Mouse (Mus musculus): ENCODE results near the gene Olfr102. TPM values are rescaled to one million over a fixed set of nuclear protein-coding genes. Genes with fewer than 3 reads are reported as not detected.

The Olfr102 gene
- total RNA-seq (2021), result not detected
- not detected in 2 replicates for polyA plus RNA-seq (2012; rRNA removed)
- long read RNA-seq, result 0 reads

- intact Hi-C loops (cut with DNase I), result no loop called here
Observed at GRCm38 (mm10) chr17:37316954-37317353, at the start of gene Olfr102. Gene Olfr102 (minus strand): TSS chr17:37317054.

GRCm38 (mm10) chr17:37359282-37359681 lies 42.4 kb upstream of the Olfr102 start, which contains the start of gene Olfr104-ps:
Gene Olfr104-ps (plus strand): TSS chr17:37359582.
- Histone ChIP-seq H3K79me2 (replicated peaks; ENCODE audit: control insufficient read depth, insufficient read depth, low read length) (no peaks in the 10 kb centered on the region), H3K4me1 (ENCODE audit: control insufficient read depth, insufficient read depth, low read length) (no peaks in the 10 kb centered on the region), H3K9ac (ENCODE audit: low read depth, low read length) (no peak within 1 kb of the TSS), H3K36me3 (ENCODE audit: control insufficient read depth, insufficient read depth, low read length) (no peaks in the 10 kb centered on the region), H3K4me3 (no peak within 1 kb of the TSS), H3K27ac (no peak within 1 kb of the TSS), H3K27me3 (ENCODE audit: control insufficient read depth, insufficient read depth, low read length) (no peaks in the 10 kb centered on the region)
- intact Hi-C loops (cut with DNase I), result no loop called here
- TF ChIP-seq POLR2A (IDR thresholded peaks at IDR 0.05; ENCODE audit: insufficient read depth, low read depth, low read length) (no peak), EP300 (IDR thresholded peaks at IDR 0.05; ENCODE audit: insufficient read depth, low read depth, low read length) (no peak), CTCF (IDR thresholded peaks at IDR 0.05) (no peak)
- no peak for DNase-seq

More at GRCm38 (mm10) chr17:37316954-37317353, at the start of gene Olfr102:
- DNase-seq, result no peak
- Histone ChIP-seq H3K9ac (ENCODE audit: low read depth, low read length) (no peak within 1 kb of the TSS), H3K4me1 (ENCODE audit: control insufficient read depth, insufficient read depth, low read length) (no peaks in the 10 kb centered on the region), H3K36me3 (ENCODE audit: control insufficient read depth, insufficient read depth, low read length) (no peaks in the 10 kb centered on the region), H3K4me3 (no peak within 1 kb of the TSS), H3K27ac (no peak within 1 kb of the TSS), H3K27me3 (ENCODE audit: control insufficient read depth, insufficient read depth, low read length) (no peaks in the 10 kb centered on the region), H3K79me2 (replicated peaks; ENCODE audit: control insufficient read depth, insufficient read depth, low read length) (no peaks in the 10 kb centered on the region)
- TF ChIP-seq POLR2A (IDR thresholded peaks at IDR 0.05; ENCODE audit: insufficient read depth, low read depth, low read length), result no peak
- TF ChIP-seq CTCF (IDR thresholded peaks at IDR 0.05), result no peak
- TF ChIP-seq EP300 (IDR thresholded peaks at IDR 0.05; ENCODE audit: insufficient read depth, low read depth, low read length), result no peak

- intact Hi-C loops (cut with DNase I), result no loop called here
- DNase-seq, result no peak
- Histone ChIP-seq H3K27ac (no peak within 1 kb of the TSS), H3K4me1 (ENCODE audit: control insufficient read depth, insufficient read depth, low read length) (no peaks in the 10 kb centered on the region), H3K9ac (ENCODE audit: low read depth, low read length) (no peak within 1 kb of the TSS), H3K27me3 (ENCODE audit: control insufficient read depth, insufficient read depth, low read length) (no peaks in the 10 kb centered on the region), H3K4me3 (no peak within 1 kb of the TSS), H3K79me2 (replicated peaks; ENCODE audit: control insufficient read depth, insufficient read depth, low read length) (no peaks in the 10 kb centered on the region), H3K36me3 (ENCODE audit: control insufficient read depth, insufficient read depth, low read length) (no peaks in the 10 kb centered on the region)
- TF ChIP-seq CTCF (IDR thresholded peaks at IDR 0.05) (no peak), POLR2A (IDR thresholded peaks at IDR 0.05; ENCODE audit: insufficient read depth, low read depth, low read length) (no peak), EP300 (IDR thresholded peaks at IDR 0.05; ENCODE audit: insufficient read depth, low read depth, low read length) (no peak)
- 83% methylated on average over 2 of the region's 2 CpGs for WGBS
Observed at GRCm38 (mm10) chr17:37339598-37339997, 22.7 kb upstream of the Olfr102 start, which contains the start of gene Olfr103. Gene Olfr103 (minus strand): TSS chr17:37339698.

GRCm38 (mm10) chr17:37310146-37310699 lies 6.6 kb downstream of the Olfr102 start:
- Histone ChIP-seq H3K79me2 (replicated peaks; ENCODE audit: control insufficient read depth, insufficient read depth, low read length) (no peaks in the 10 kb centered on the region), H3K9ac (ENCODE audit: low read depth, low read length) (no peak overlapping the region), H3K27ac (no peak overlapping the region), H3K4me3 (no peak overlapping the region), H3K36me3 (ENCODE audit: control insufficient read depth, insufficient read depth, low read length) (no peaks in the 10 kb centered on the region), H3K4me1 (ENCODE audit: control insufficient read depth, insufficient read depth, low read length) (no peaks in the 10 kb centered on the region), H3K27me3 (ENCODE audit: control insufficient read depth, insufficient read depth, low read length) (no peaks in the 10 kb centered on the region)
- no peak for DNase-seq
- intact Hi-C loops (cut with DNase I), result no loop called here
- TF ChIP-seq EP300 (IDR thresholded peaks at IDR 0.05; ENCODE audit: insufficient read depth, low read depth, low read length), result no peak
- TF ChIP-seq CTCF (IDR thresholded peaks at IDR 0.05), result no peak
- TF ChIP-seq POLR2A (IDR thresholded peaks at IDR 0.05; ENCODE audit: insufficient read depth, low read depth, low read length), result no peak
- 35% methylated on average over 2 of the region's 2 CpGs for WGBS

GRCm38 (mm10) chr17:37308483-37308882 lies 8.4 kb downstream of the Olfr102 start:
- H3K36me3 ChIP-seq (ENCODE audit: control insufficient read depth, insufficient read depth, low read length), result no peaks in the 10 kb centered on the region
- H3K27ac ChIP-seq, result no peak overlapping the region
- intact Hi-C loops (cut with DNase I), result no loop called here
- no peaks in the 10 kb centered on the region for H3K27me3 ChIP-seq (ENCODE audit: control insufficient read depth, insufficient read depth, low read length)
- H3K9ac ChIP-seq (ENCODE audit: low read depth, low read length), result no peak overlapping the region
- DNase-seq, result no peak
- no peaks in the 10 kb centered on the region for H3K79me2 ChIP-seq (replicated peaks; ENCODE audit: control insufficient read depth, insufficient read depth, low read length)
- TF ChIP-seq CTCF (IDR thresholded peaks at IDR 0.05) (peak; percentile 23; the same call in 1 of the 2 replicates), EP300 (IDR thresholded peaks at IDR 0.05; ENCODE audit: insufficient read depth, low read depth, low read length) (no peak)
- H3K4me3 ChIP-seq, result no peak overlapping the region
- 28% methylated on average over 4 of the region's 4 CpGs for WGBS
- no peaks in the 10 kb centered on the region for H3K4me1 ChIP-seq (ENCODE audit: control insufficient read depth, insufficient read depth, low read length)

- DNase-seq, result no peak
- WGBS, result 63% methylated on average over 4 of the region's 4 CpGs
Observed at GRCm38 (mm10) chr17:37304213-37304612, 12.6 kb downstream of the Olfr102 start, which contains the start of gene Olfr101. Gene Olfr101 (minus strand): TSS chr17:37304313.

More at GRCm38 (mm10) chr17:37304213-37304612, 12.6 kb downstream of the Olfr102 start, which contains the start of gene Olfr101:
- Histone ChIP-seq H3K27me3 (ENCODE audit: control insufficient read depth, insufficient read depth, low read length) (no peaks in the 10 kb centered on the region), H3K9ac (ENCODE audit: low read depth, low read length) (no peak within 1 kb of the TSS), H3K27ac (no peak within 1 kb of the TSS), H3K36me3 (ENCODE audit: control insufficient read depth, insufficient read depth, low read length) (no peaks in the 10 kb centered on the region), H3K79me2 (replicated peaks; ENCODE audit: control insufficient read depth, insufficient read depth, low read length) (no peaks in the 10 kb centered on the region), H3K4me1 (ENCODE audit: control insufficient read depth, insufficient read depth, low read length) (no peaks in the 10 kb centered on the region), H3K4me3 (no peak within 1 kb of the TSS)
- intact Hi-C loops (cut with DNase I), result no loop called here
- TF ChIP-seq EP300 (IDR thresholded peaks at IDR 0.05; ENCODE audit: insufficient read depth, low read depth, low read length) (no peak), CTCF (IDR thresholded peaks at IDR 0.05) (no peak), POLR2A (IDR thresholded peaks at IDR 0.05; ENCODE audit: insufficient read depth, low read depth, low read length) (no peak)

All from heart, adult 2 months (tissue).